Mouse (Mus musculus) erythroblast, embryonic 14.5 days (primary cell): Measurements from ENCODE around the gene Cnot10.

Source experiments
- GATA1 ChIP-seq: IDR thresholded peaks from 2 replicates; pipeline ENCODE4 v1.6.1; 2012; ENCODE audit warnings: low read length, inconsistent platforms, mixed read lengths
- TAL1 ChIP-seq: IDR thresholded peaks from 3 replicates; pipeline ENCODE4 v1.6.1; 2012; ENCODE audit warnings: low read length, inconsistent platforms, mixed read lengths

DNA sequence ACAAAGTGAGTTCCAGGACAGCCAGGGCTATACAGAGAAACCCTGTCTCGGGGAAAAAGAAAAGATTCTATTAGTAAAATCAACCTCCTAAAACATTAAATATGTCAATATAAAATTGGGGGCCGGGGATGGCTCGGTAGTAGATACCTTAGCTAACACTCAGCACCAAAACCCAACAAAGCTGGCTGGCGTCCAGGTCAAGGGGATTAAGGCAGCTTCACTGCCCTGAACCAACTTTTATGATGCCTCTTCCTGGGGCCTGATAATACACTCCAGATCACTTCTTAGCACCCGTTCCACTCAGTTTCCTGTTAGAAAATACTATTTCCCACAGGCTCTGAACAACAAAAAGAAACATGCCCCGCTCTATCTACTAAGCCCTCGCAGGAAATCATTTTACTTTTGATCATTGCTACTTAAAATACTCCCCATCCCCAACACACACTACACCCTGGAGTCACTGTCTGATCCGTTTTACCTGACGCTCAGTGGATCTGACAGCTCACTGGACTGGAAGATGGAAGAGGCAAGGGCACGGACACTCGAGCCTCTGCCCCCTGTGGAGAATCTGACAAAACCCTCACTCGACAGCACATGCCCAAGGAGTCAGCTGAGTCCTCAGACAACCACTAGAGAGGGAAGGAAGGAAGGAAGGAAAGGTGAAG, 36.0 kb downstream of the Cnot10 start:
- TF ChIP-seq TAL1 = no peak
- TF ChIP-seq GATA1 = no peak
